Mouse (Mus musculus) limb, embryonic 12.5 days (tissue): ENCODE data around the gene Sult2b1. TPM values are rescaled to one million over a fixed set of nuclear protein-coding genes. Genes with fewer than 3 reads are reported as not detected.

Experiments used
- ATAC-seq: fragments of 200-750 bp; cut with Nextera tagmentation; 2 replicates; pipeline ENCODE4 v1.8.0; 2017; ENCODE audit warnings: low read depth, moderate TSS enrichment; ENCODE audit not compliant: insufficient number of reproducible peaks, insufficient read depth, low FRiP score, low TSS enrichment
- H3K27ac ChIP-seq: fragments of 300-500 bp; sonication (generic); 2 replicates; pipeline ENCODE4 v1.5.1; 2016; ENCODE audit warnings: mild to moderate bottlenecking, moderate library complexity
- H3K27me3 ChIP-seq: fragments of 300-500 bp; sonication (generic); 2 replicates; pipeline ENCODE4 v1.6.1; 2016; ENCODE audit warnings: mild to moderate bottlenecking, moderate library complexity
- H3K36me3 ChIP-seq: fragments of 300-500 bp; sonication (generic); 2 replicates; pipeline ENCODE4 v1.6.1; 2016; ENCODE audit warnings: mild to moderate bottlenecking, moderate library complexity
- H3K4me1 ChIP-seq: fragments of 300-500 bp; sonication (generic); replicated peaks from 2 replicates; pipeline ENCODE4 v1.6.1; 2016
- H3K4me2 ChIP-seq: fragments of 300-500 bp; sonication (generic); 2 replicates; pipeline ENCODE4 v1.6.1; 2016; ENCODE audit warnings: mild to moderate bottlenecking, moderate library complexity
- H3K4me3 ChIP-seq: fragments of 300-500 bp; sonication (generic); replicated peaks from 2 replicates; pipeline ENCODE4 v1.5.1; 2016; ENCODE audit warnings: mild to moderate bottlenecking
- H3K9ac ChIP-seq: fragments of 300-500 bp; sonication (generic); replicated peaks from 2 replicates; pipeline ENCODE4 v1.6.1; 2016; ENCODE audit warnings: mild to moderate bottlenecking, moderate library complexity
- H3K9me3 ChIP-seq: fragments of 300-500 bp; sonication (generic); 2 replicates; pipeline ENCODE4 v1.6.1; 2016; ENCODE audit warnings: mild to moderate bottlenecking, moderate library complexity
- WGBS: fragments of 180-500 bp; shearing (Covaris S2); methylation state at CpG from one replicate; pipeline ENCODE4 v1.1.7; 2016; 5-methylcytosine and 5-hydroxymethylcytosine counted together
- polyA plus RNA-seq: library from polyadenylated mRNA; unstranded; fragments of >200 nt; fragmentation: Nextera tagmentation; extraction: Ambion mirVana; gene quantifications from 2 replicates; pipeline ENCODE4 v1.2.1, GENCODE M21; 2016

Sult2b1 gene
- polyA plus RNA-seq, 1 experiment from 2014 or later = 1.9 TPM

- peak overlapping the region; percentile 60 for H3K9ac ChIP-seq
- H3K9me3 ChIP-seq = no peaks in the 10 kb centered on the region
- peaks cover 2% of the 10 kb centered on the region; the same call in 1 of the 2 replicates for H3K36me3 ChIP-seq
- peak overlapping the region; percentile 97 for H3K4me2 ChIP-seq
- peak; percentile 48; the same call in 1 of the 2 replicates for ATAC-seq
- H3K27me3 ChIP-seq = peaks cover 22% of the 10 kb centered on the region
- H3K4me3 ChIP-seq = peak overlapping the region; percentile 75
- peaks cover 69% of the 10 kb centered on the region for H3K4me1 ChIP-seq
- peak overlapping the region; percentile 87 for H3K27ac ChIP-seq
- WGBS = 1% methylated on average over 13 of the region's 13 CpGs
Observed at GRCm38 (mm10) chr7:45704046-45704559, 80.4 kb downstream of the Sult2b1 start.

GRCm38 (mm10) chr7:45703521-45704033 is 80.9 kb downstream of the Sult2b1 start:
- peaks cover 63% of the 10 kb centered on the region for H3K4me1 ChIP-seq
- WGBS = 42% methylated on average over 12 of the region's 12 CpGs

GRCm38 (mm10) chr7:45702809-45703520 is 81.5 kb downstream of the Sult2b1 start:
- Histone ChIP-seq H3K4me1 (peaks cover 57% of the 10 kb centered on the region), H3K9ac (no peak overlapping the region; the same call in 1 of the 2 replicates), H3K27me3 (peaks cover 33% of the 10 kb centered on the region), H3K4me3 (no peak overlapping the region), H3K4me2 (peak overlapping the region; percentile 97), H3K36me3 (no peaks in the 10 kb centered on the region), H3K27ac (peak overlapping the region; percentile 87; the same call in 1 of the 2 replicates), H3K9me3 (no peaks in the 10 kb centered on the region)
- ATAC-seq = no peak
- WGBS = 88% methylated on average over 17 of the region's 17 CpGs

More at GRCm38 (mm10) chr7:45703521-45704033, 80.9 kb downstream of the Sult2b1 start:
- Histone ChIP-seq H3K4me2 (peak overlapping the region; percentile 97), H3K27ac (peak overlapping the region; percentile 87), H3K36me3 (no peaks in the 10 kb centered on the region), H3K4me3 (peak overlapping the region; percentile 75), H3K9me3 (no peaks in the 10 kb centered on the region), H3K27me3 (peaks cover 27% of the 10 kb centered on the region), H3K9ac (peak overlapping the region; percentile 54)
- no peak for ATAC-seq

GRCm38 (mm10) chr7:45702316-45702715 is 82.2 kb downstream of the Sult2b1 start:
- Histone ChIP-seq H3K4me3 (no peak overlapping the region), H3K4me1 (peaks cover 51% of the 10 kb centered on the region), H3K36me3 (no peaks in the 10 kb centered on the region), H3K9me3 (no peaks in the 10 kb centered on the region), H3K27me3 (peaks cover 36% of the 10 kb centered on the region), H3K4me2 (no peak overlapping the region), H3K9ac (0 out of 2 replicates have a peak overlapping the region, but pooled peaks have one; percentile 12), H3K27ac (no peak overlapping the region)
- ATAC-seq = no peak
- 96% methylated on average over 11 of the region's 11 CpGs for WGBS

- WGBS = 84% methylated on average over 11 of the region's 11 CpGs
- H3K4me1 ChIP-seq = peaks cover 45% of the 10 kb centered on the region
- H3K4me3 ChIP-seq = peak overlapping the region; percentile 51; the same call in 1 of the 2 replicates
- no peak overlapping the region for H3K27ac ChIP-seq
- H3K9me3 ChIP-seq = no peaks in the 10 kb centered on the region
- peak overlapping the region; percentile 90 for H3K4me2 ChIP-seq
- no peaks in the 10 kb centered on the region for H3K36me3 ChIP-seq
- no peak for ATAC-seq
- no peak overlapping the region for H3K9ac ChIP-seq
- H3K27me3 ChIP-seq = peaks cover 36% of the 10 kb centered on the region
Observed at GRCm38 (mm10) chr7:45701607-45702006, 82.9 kb downstream of the Sult2b1 start.

GRCm38 (mm10) chr7:45701072-45701471 is 83.4 kb downstream of the Sult2b1 start:
- no peak for ATAC-seq
- Histone ChIP-seq H3K4me3 (peak overlapping the region; percentile 51), H3K9ac (no peak overlapping the region; the same call in 1 of the 2 replicates), H3K36me3 (no peaks in the 10 kb centered on the region), H3K27ac (peak overlapping the region; percentile 50; the same call in 1 of the 2 replicates), H3K4me1 (peaks cover 41% of the 10 kb centered on the region), H3K27me3 (peaks cover 36% of the 10 kb centered on the region), H3K4me2 (peak overlapping the region; percentile 90), H3K9me3 (no peaks in the 10 kb centered on the region)
- WGBS = 31% methylated on average over 11 of the region's 11 CpGs

GRCm38 (mm10) chr7:45700301-45701015 is 84.0 kb downstream of the Sult2b1 start:
- Histone ChIP-seq H3K9ac (peak overlapping the region; percentile 67), H3K27ac (no peak overlapping the region), H3K4me2 (peak overlapping the region; percentile 90), H3K27me3 (peaks cover 36% of the 10 kb centered on the region), H3K36me3 (no peaks in the 10 kb centered on the region), H3K4me1 (peaks cover 40% of the 10 kb centered on the region), H3K4me3 (peak overlapping the region; percentile 51), H3K9me3 (no peaks in the 10 kb centered on the region)
- 2% methylated on average over 20 of the region's 20 CpGs for WGBS
- ATAC-seq = no peak

- 2% methylated on average over 36 of the region's 36 CpGs for WGBS
- H3K27ac ChIP-seq = no peak within 1 kb of the TSS
- ATAC-seq = no peak
Observed at GRCm38 (mm10) chr7:45699523-45700141, 84.8 kb downstream of the Sult2b1 start, which contains the start of gene Car11. Gene Car11, plus strand, starts transcription at chr7:45699843.

GRCm38 (mm10) chr7:45697894-45698293 is 86.6 kb downstream of the Sult2b1 start:
- Histone ChIP-seq H3K27ac (no peak overlapping the region), H3K4me1 (peaks cover 40% of the 10 kb centered on the region), H3K9me3 (no peaks in the 10 kb centered on the region), H3K27me3 (peaks cover 36% of the 10 kb centered on the region), H3K36me3 (no peaks in the 10 kb centered on the region), H3K4me3 (no peak overlapping the region), H3K4me2 (no peak overlapping the region), H3K9ac (no peak overlapping the region)
- ATAC-seq = no peak
- 83% methylated on average over 7 of the region's 7 CpGs for WGBS

More at GRCm38 (mm10) chr7:45699523-45700141, 84.8 kb downstream of the Sult2b1 start, which contains the start of gene Car11:
- Histone ChIP-seq H3K4me2 (peak within 1 kb of the TSS; percentile 90), H3K9ac (peak within 1 kb of the TSS; percentile 67), H3K4me3 (peak within 1 kb of the TSS; percentile 51), H3K27me3 (peaks cover 36% of the 10 kb centered on the region), H3K36me3 (no peaks in the 10 kb centered on the region), H3K4me1 (peaks cover 43% of the 10 kb centered on the region), H3K9me3 (no peaks in the 10 kb centered on the region)

GRCm38 (mm10) chr7:45695098-45695497 is 89.4 kb downstream of the Sult2b1 start:
- H3K4me1 ChIP-seq = peaks cover 25% of the 10 kb centered on the region
- ATAC-seq = peak; percentile 30; the same call in 1 of the 2 replicates
- peaks cover 24% of the 10 kb centered on the region for H3K27me3 ChIP-seq
- no peak overlapping the region for H3K4me2 ChIP-seq
- H3K27ac ChIP-seq = peak overlapping the region; percentile 80
- no peak overlapping the region for H3K9ac ChIP-seq
- H3K36me3 ChIP-seq = no peaks in the 10 kb centered on the region
- no peak overlapping the region for H3K4me3 ChIP-seq
- 7% methylated on average over 6 of the region's 6 CpGs for WGBS
- H3K9me3 ChIP-seq = no peaks in the 10 kb centered on the region
